Mouse (Mus musculus): ENCODE measurements around the gene Kif21a. TPM values are rescaled to one million over a fixed set of nuclear protein-coding genes. Genes with fewer than 3 reads are reported as not detected.

The Kif21a gene
- total and polyA plus RNA-seq, 3 experiments: not detected

- Histone ChIP-seq H3K79me2 (replicated peaks; ENCODE audit: control insufficient read depth, extremely low read depth, insufficient read depth, poor library complexity, severe bottlenecking) (no peaks in the 10 kb centered on the region), H3K9ac (ENCODE audit: insufficient read depth, low read depth) (no peak overlapping the region), H3K36me3 (replicated peaks in 1 of 2; ENCODE audit: control insufficient read depth in 1 of 2, insufficient read depth in 1 of 2, low read length in 1 of 2) (no peaks in the 10 kb centered on the region), H3K4me2 (ENCODE audit: insufficient read depth, low read depth, poor library complexity, severe bottlenecking) (no peak overlapping the region), H3K4me3 (replicated peaks in 1 of 3; ENCODE audit: low read depth in 2 of 3, low read length in 2 of 3, poor library complexity in 1 of 3) (no peak overlapping the region), H3K4me1 (ENCODE audit: control insufficient read depth in 1 of 2, insufficient read depth in 2 of 2) (no peaks in the 10 kb centered on the region), H3K27ac (ENCODE audit: insufficient read depth, low read depth) (no peak overlapping the region), H3K9me3 (replicated peaks; ENCODE audit: low read length) (peaks cover 68% of the 10 kb centered on the region), H3K27me3 (replicated peaks) (no peaks in the 10 kb centered on the region)
- in situ Hi-C loops (cut with MboI; ENCODE audit: low pct_ligation_motif_present, low pct_unique_long_range_greater_than_20kb, low sequenced_read_pairs) (no loop called here), dilution Hi-C loops (cut with MboI; ENCODE audit: extremely low pct_ligation_motif_present, extremely low pct_unique_long_range_greater_than_20kb, low sequenced_read_pairs) (no loop called here)
- no peak for DNase-seq (ENCODE audit: extremely low read depth)
- no peak for TF ChIP-seq TBP (conservative IDR thresholded peaks at IDR 0.05; ENCODE audit: low read depth, low read length)
These were observed 32.2 kb downstream of the Kif21a start for GRCm38 (mm10) chr15:91017261-91018160.

DNA sequence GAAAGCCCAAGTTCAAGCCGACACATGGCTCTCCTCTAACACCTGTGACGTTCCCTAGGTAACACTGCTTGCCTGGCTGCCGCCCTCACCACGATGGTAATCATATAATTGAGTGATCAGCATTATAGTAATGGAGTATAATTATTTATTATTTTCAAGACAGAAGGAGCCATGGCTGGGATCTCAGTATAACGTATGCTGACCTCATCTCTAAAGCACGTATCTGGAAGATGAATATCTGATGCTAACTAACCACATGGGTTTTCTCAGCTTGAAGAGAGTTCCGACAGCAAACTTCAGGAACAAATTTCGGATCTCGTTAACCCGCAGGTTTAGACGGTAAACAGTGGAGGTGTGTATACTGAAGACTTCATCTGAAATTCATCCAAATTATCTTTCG, 33.4 kb downstream of the Kif21a start:
- H3K9ac ChIP-seq (ENCODE audit: insufficient read depth, low read depth): no peak overlapping the region
- DNase-seq (ENCODE audit: extremely low read depth): no peak
- TF ChIP-seq MXI1 (IDR thresholded peaks at IDR 0.05; ENCODE audit: low read depth, low read length) (no peak), ZMIZ1 (IDR thresholded peaks at IDR 0.05; ENCODE audit: low read depth, low read length) (no peak), ZNF384 (IDR thresholded peaks at IDR 0.05; ENCODE audit: low read depth, low read length) (no peak), IRF4 (IDR thresholded peaks at IDR 0.05; ENCODE audit: low read depth, low read length) (no peak)
- H3K9me3 ChIP-seq (replicated peaks; ENCODE audit: low read length): peaks cover 66% of the 10 kb centered on the region
- H3K27me3 ChIP-seq (replicated peaks): no peaks in the 10 kb centered on the region
- H3K4me2 ChIP-seq (ENCODE audit: insufficient read depth, low read depth, poor library complexity, severe bottlenecking): no peak overlapping the region
- no peak overlapping the region for H3K4me3 ChIP-seq (replicated peaks in 1 of 3; ENCODE audit: low read depth in 2 of 3, low read length in 2 of 3, poor library complexity in 1 of 3)
- H3K79me2 ChIP-seq (replicated peaks; ENCODE audit: control insufficient read depth, extremely low read depth, insufficient read depth, poor library complexity, severe bottlenecking): no peaks in the 10 kb centered on the region
- H3K36me3 ChIP-seq (replicated peaks in 1 of 2; ENCODE audit: control insufficient read depth in 1 of 2, insufficient read depth in 1 of 2, low read length in 1 of 2): no peaks in the 10 kb centered on the region
- no peaks in the 10 kb centered on the region for H3K4me1 ChIP-seq (ENCODE audit: control insufficient read depth in 1 of 2, insufficient read depth in 2 of 2)
- no peak overlapping the region for H3K27ac ChIP-seq (ENCODE audit: insufficient read depth, low read depth)
- dilution Hi-C loops (cut with MboI; ENCODE audit: extremely low pct_ligation_motif_present, extremely low pct_unique_long_range_greater_than_20kb, low sequenced_read_pairs): no loop called here
- in situ Hi-C loops (cut with MboI; ENCODE audit: low pct_ligation_motif_present, low pct_unique_long_range_greater_than_20kb, low sequenced_read_pairs): no loop called here

- Histone ChIP-seq H3K27ac (ENCODE audit: insufficient read depth, low read depth) (no peak overlapping the region), H3K9me3 (replicated peaks; ENCODE audit: low read length) (peaks cover 62% of the 10 kb centered on the region), H3K4me3 (replicated peaks in 1 of 3; ENCODE audit: low read depth in 2 of 3, low read length in 2 of 3, poor library complexity in 1 of 3) (no peak overlapping the region), H3K9ac (ENCODE audit: insufficient read depth, low read depth) (no peak overlapping the region), H3K4me2 (ENCODE audit: insufficient read depth, low read depth, poor library complexity, severe bottlenecking) (no peak overlapping the region), H3K79me2 (replicated peaks; ENCODE audit: control insufficient read depth, extremely low read depth, insufficient read depth, poor library complexity, severe bottlenecking) (no peaks in the 10 kb centered on the region), H3K4me1 (ENCODE audit: control insufficient read depth in 1 of 2, insufficient read depth in 2 of 2) (no peaks in the 10 kb centered on the region), H3K27me3 (replicated peaks) (no peaks in the 10 kb centered on the region), H3K36me3 (replicated peaks in 1 of 2; ENCODE audit: control insufficient read depth in 1 of 2, insufficient read depth in 1 of 2, low read length in 1 of 2) (no peaks in the 10 kb centered on the region)
- TF ChIP-seq MEF2A (IDR thresholded peaks at IDR 0.05; ENCODE audit: borderline replicate concordance, low read depth, low read length): no peak
- no peak for TF ChIP-seq MXI1 (IDR thresholded peaks at IDR 0.05; ENCODE audit: low read depth, low read length)
- TF ChIP-seq POLR2A (IDR thresholded peaks at IDR 0.05; ENCODE audit: low read depth, low read length): no peak
- TF ChIP-seq E2F4 (IDR thresholded peaks at IDR 0.05; ENCODE audit: insufficient replicate concordance, low read depth, low read length): no peak
- no peak for TF ChIP-seq SMC3 (IDR thresholded peaks at IDR 0.05; ENCODE audit: low read depth, low read length)
- no peak for TF ChIP-seq MAFK (IDR thresholded peaks at IDR 0.05; ENCODE audit: insufficient replicate concordance, low read length)
- no peak for TF ChIP-seq MAZ (IDR thresholded peaks at IDR 0.05; ENCODE audit: low read depth, low read length)
- TF ChIP-seq POLR2AphosphoS2 (IDR thresholded peaks at IDR 0.05; ENCODE audit: low read depth, low read length): no peak
- TF ChIP-seq USF2 (conservative IDR thresholded peaks at IDR 0.05; ENCODE audit: low read depth, low read length): no peak
- TF ChIP-seq ETS1 (conservative IDR thresholded peaks at IDR 0.05; ENCODE audit: low read depth, low read length): no peak
- no peak for TF ChIP-seq UBTF (IDR thresholded peaks at IDR 0.05; ENCODE audit: low read depth, low read length)
- no peak for TF ChIP-seq MYC (IDR thresholded peaks at IDR 0.05; ENCODE audit: low read depth, low read length)
- TF ChIP-seq IRF4 (IDR thresholded peaks at IDR 0.05; ENCODE audit: low read depth, low read length): no peak
- no peak for TF ChIP-seq JUND (conservative IDR thresholded peaks at IDR 0.05; ENCODE audit: low read depth, low read length)
- no peak for TF ChIP-seq TBP (conservative IDR thresholded peaks at IDR 0.05; ENCODE audit: low read depth, low read length)
- TF ChIP-seq GABPA (IDR thresholded peaks at IDR 0.05; ENCODE audit: insufficient replicate concordance, low read depth, low read length): no peak
- TF ChIP-seq ELF1 (IDR thresholded peaks at IDR 0.05; ENCODE audit: low read depth, low read length): no peak
- TF ChIP-seq ZKSCAN1 (IDR thresholded peaks at IDR 0.05; ENCODE audit: borderline replicate concordance, low read depth, low read length): no peak
- no peak for DNase-seq (ENCODE audit: extremely low read depth)
- in situ Hi-C loops (cut with MboI; ENCODE audit: low pct_ligation_motif_present, low pct_unique_long_range_greater_than_20kb, low sequenced_read_pairs) (no loop called here), dilution Hi-C loops (cut with MboI; ENCODE audit: extremely low pct_ligation_motif_present, extremely low pct_unique_long_range_greater_than_20kb, low sequenced_read_pairs) (no loop called here)
These were observed 36.8 kb downstream of the Kif21a start for GRCm38 (mm10) chr15:91012793-91013580.
